ENCODE assay signal across 8 mouse cellular contexts in genomic region chr2:143980781-143981398, GRCm38 (mm10). TPM values are rescaled to one million over a fixed set of nuclear protein-coding genes. Genes with fewer than 3 reads are reported as not detected.
DNase-seq lines count a peak whose midpoint lies in the region; ATAC-seq and TF ChIP-seq lines count a peak whose summit lies in the region.

No protein-coding gene starts in this region.

- TF ChIP-seq CTCF in midbrain, postnatal 0 days (IDR thresholded peaks at IDR 0.05) = peak; percentile 95

- ATAC-seq in granulocyte monocyte progenitor cell, adult 5-6 weeks (replicated peaks; ENCODE audit: poor library complexity, severe bottlenecking) = peak; percentile 56
- peak; percentile 86; the same call in 1 of the 2 replicates for ATAC-seq in midbrain, postnatal 0 days (ENCODE audit: low FRiP score)

- WGBS in midbrain, postnatal 0 days = 40% methylated on average over 6 of the region's 6 CpGs

- H3K4me2 ChIP-seq in midbrain, postnatal 0 days (ENCODE audit: low read depth, low read length, poor library complexity, severe bottlenecking) = no peak overlapping the region

- peak; percentile 50 for DNase-seq in CD4-positive helper T cell, adult 2 months (ENCODE audit: low read depth, low spot score)
- peak; percentile 44 to 58 for DNase-seq in adrenal gland, adult 18-20 months (ENCODE audit: low spot score in 2 of 2)
- DNase-seq in embryo, embryonic 10.5 days (ENCODE audit: low spot score) = peak; percentile 78
- DNase-seq in kidney, adult 8-10 months = peak; percentile 41 to 75
- DNase-seq in liver = peak; percentile 73
- DNase-seq in midbrain, postnatal 0 days (ENCODE audit: low spot score) = peak; percentile 84
- DNase-seq in splenic B cell, adult 2 months (ENCODE audit: low read depth, low spot score) = peak; percentile 73

- H3K27ac ChIP-seq in midbrain, postnatal 0 days (ENCODE audit: low read depth, low read length) = no peak overlapping the region

- H3K27me3 ChIP-seq in midbrain, postnatal 0 days (ENCODE audit: insufficient read depth, low read length) = no peaks in the 10 kb centered on the region
- no peaks in the 10 kb centered on the region for H3K27me3 ChIP-seq in splenic B cell, adult 2 months (ENCODE audit: control insufficient read depth, insufficient read depth, low read length, poor library complexity, severe bottlenecking)

- H3K9me3 ChIP-seq in midbrain, postnatal 0 days (ENCODE audit: low read length) = no peaks in the 10 kb centered on the region

- no peaks in the 10 kb centered on the region for H3K4me1 ChIP-seq in midbrain, postnatal 0 days (ENCODE audit: insufficient read depth, low read length)

- H3K4me3 ChIP-seq in midbrain, postnatal 0 days (ENCODE audit: low read depth, low read length) = no peak overlapping the region

- H3K36me3 ChIP-seq in midbrain, postnatal 0 days (ENCODE audit: insufficient read depth, low read length) = peaks cover 5% of the 10 kb centered on the region; the same call in 1 of the 2 replicates
- no peaks in the 10 kb centered on the region; the same call in 1 of the 2 replicates for H3K36me3 ChIP-seq in splenic B cell, adult 2 months (ENCODE audit: control insufficient read depth, insufficient read depth, low read length, poor library complexity, severe bottlenecking)

- H3K9ac ChIP-seq in midbrain, postnatal 0 days (replicated peaks; ENCODE audit: low read length, poor library complexity, severe bottlenecking) = no peak overlapping the region

RNA-seq across cellular contexts. Expression of gene Rrbp1, which starts 30.2 kb away (rescaled TPM):
- total RNA-seq in adrenal gland, adult 18-20 months (2021) = 100 to 1,000 TPM; 152 to 176 TPM
- total RNA-seq in granulocyte monocyte progenitor cell, adult 5-6 weeks (2014; fragmentation: Nextera tagmentation) = 177 and 252 TPM in 2 replicates
- 193 and 228 TPM in 2 replicates for total RNA-seq in granulocyte monocyte progenitor cell, adult 5-6 weeks (2017)
- 33.8 and 33.9 TPM in 2 replicates for total RNA-seq in midbrain, postnatal 0 days (2014; rRNA removed)
- 16.9 and 22.4 TPM in 2 replicates for polyA plus RNA-seq in midbrain, postnatal 0 days (2015; fragmentation: Nextera tagmentation; extraction: Ambion mirVana)

RNA-seq across cellular contexts. Expression of gene Banf2, which starts 52.0 kb away (rescaled TPM):
- total RNA-seq in adrenal gland, adult 18-20 months (2021) = not detected
- total RNA-seq in granulocyte monocyte progenitor cell, adult 5-6 weeks (2014; fragmentation: Nextera tagmentation) = not detected in 2 replicates
- total RNA-seq in granulocyte monocyte progenitor cell, adult 5-6 weeks (2017) = not detected in 2 replicates
- not detected in 2 replicates for total RNA-seq in midbrain, postnatal 0 days (2014; rRNA removed)
- not detected in 2 replicates for polyA plus RNA-seq in midbrain, postnatal 0 days (2015; fragmentation: Nextera tagmentation; extraction: Ambion mirVana)
